Mouse (Mus musculus): Measurements from ENCODE around the gene Lgalsl. TPM values are rescaled to one million over a fixed set of nuclear protein-coding genes. Genes with fewer than 3 reads are reported as not detected.

The Lgalsl gene
- total RNA-seq, 2 experiments from 2014 or later: 61.6 to 64.2 TPM

- no peak for DNase-seq
Measured at GRCm38 (mm10) chr11:20783467-20783866, 47.4 kb downstream of the Lgalsl start.

- no peak for DNase-seq
Measured at GRCm38 (mm10) chr11:20782620-20783019, 48.2 kb downstream of the Lgalsl start.

GRCm38 (mm10) chr11:20780312-20780711 lies 50.5 kb downstream of the Lgalsl start:
- DNase-seq: no peak

- no peak for DNase-seq
Measured at GRCm38 (mm10) chr11:20778861-20779563, 51.8 kb downstream of the Lgalsl start.

- DNase-seq: no peak
Measured at GRCm38 (mm10) chr11:20778298-20778697, 52.6 kb downstream of the Lgalsl start.

- no peak for DNase-seq
Measured at GRCm38 (mm10) chr11:20776668-20777067, 54.2 kb downstream of the Lgalsl start.

Other genes with a start within 250 kb of the Lgalsl start
- 10 to 100 TPM; 17.9 to 19.6 TPM for gene Aftph, start 89.5 kb downstream of the Lgalsl start, total RNA-seq (2021)

All from gastrocnemius, postnatal 10 days (tissue).